Mouse (Mus musculus) liver, adult 2 months (tissue): ENCODE measurements around the gene Dpp6. TPM values are rescaled to one million over a fixed set of nuclear protein-coding genes. Genes with fewer than 3 reads are reported as not detected.

ENCODE experiments used
- DNase-seq: peaks from one replicate; pipeline ENCODE4 v3.0.0-alpha.2; 2011; ENCODE audit warnings: low read depth, low spot score; ENCODE audit errors: extremely low read depth
- H3K27ac ChIP-seq: fragments of 200-500 bp; replicated peaks from 2 replicates; pipeline ENCODE4 v1.5.1; 2012; ENCODE audit warnings: low read depth, mild to moderate bottlenecking, control low read depth, inconsistent platforms, low read length; ENCODE audit not compliant: insufficient read depth
- H3K27me3 ChIP-seq: fragments of 200-500 bp; 2 replicates; pipeline ENCODE4 v1.6.1; 2012; ENCODE audit warnings: mild to moderate bottlenecking, moderate library complexity, low read length, inconsistent platforms; ENCODE audit not compliant: control insufficient read depth, insufficient read depth
- H3K36me3 ChIP-seq: fragments of 200-500 bp; 2 replicates; pipeline ENCODE4 v1.6.1; 2012; ENCODE audit warnings: low read length, inconsistent platforms; ENCODE audit not compliant: control insufficient read depth, insufficient read depth
- H3K4me1 ChIP-seq: fragments of 200-500 bp; 2 replicates; pipeline ENCODE4 v1.6.1; 2011; ENCODE audit warnings: low read length; ENCODE audit not compliant: control insufficient read depth, insufficient read depth
- H3K4me3 ChIP-seq: fragments of 200-500 bp; 2 replicates; pipeline ENCODE4 v1.5.1; 2011; ENCODE audit warnings: low read depth, mild to moderate bottlenecking, control low read depth, low read length, moderate library complexity; ENCODE audit not compliant: insufficient read depth
- H3K79me2 ChIP-seq: fragments of 200-500 bp; 2 replicates; pipeline ENCODE4 v1.6.1; 2012; ENCODE audit warnings: inconsistent platforms, mild to moderate bottlenecking, low read length, moderate library complexity; ENCODE audit not compliant: control insufficient read depth, insufficient read depth
- H3K9ac ChIP-seq: fragments of 200-500 bp; 2 replicates; pipeline ENCODE4 v1.6.1; 2012; ENCODE audit warnings: low read depth, mild to moderate bottlenecking, control low read depth, inconsistent platforms, low read length
- CTCF ChIP-seq: fragments of 200-500 bp; IDR thresholded peaks from 2 replicates; pipeline ENCODE4 v1.5.1; 2011; ENCODE audit warnings: low read depth, low read length, control low read depth
- POLR2A ChIP-seq: fragments of 200-500 bp; IDR thresholded peaks from 2 replicates; pipeline ENCODE4 v1.6.1; 2011; ENCODE audit warnings: low read length, control low read depth; ENCODE audit not compliant: insufficient read depth; ENCODE audit errors: extremely low read depth
- WGBS: fragments of 180-500 bp; shearing (Covaris S2); methylation state at CpG from one replicate; pipeline ENCODE4 v1.1.7; 2018; 5-methylcytosine and 5-hydroxymethylcytosine counted together
- polyA plus RNA-seq: library from polyadenylated mRNA; depleted of rRNA; stranded (reverse); fragments of >200 nt; gene quantifications from 2 replicates; pipeline ENCODE4 v1.2.3, GENCODE M21; 2012
- total RNA-seq: library from RNA; depleted of rRNA; stranded (reverse); fragments of >200 nt; gene quantifications from 2 replicates; pipeline ENCODE4 v1.2.3, GENCODE M21; 2014

Gene Dpp6
- total and polyA plus RNA-seq, 2 experiments = not detected

- H3K27ac ChIP-seq = no peak overlapping the region
- WGBS = 86% methylated on average over 5 of the region's 5 CpGs
Measured at GRCm38 (mm10) chr5:27339196-27340030, 522.4 kb downstream of the Dpp6 start.

GRCm38 (mm10) chr5:27342276-27342675 is 525.3 kb downstream of the Dpp6 start:
- H3K9ac ChIP-seq = no peak overlapping the region
- H3K36me3 ChIP-seq = no peaks in the 10 kb centered on the region
- no peak overlapping the region for H3K4me3 ChIP-seq
- no peak overlapping the region for H3K27ac ChIP-seq
- H3K79me2 ChIP-seq = no peaks in the 10 kb centered on the region
- WGBS = 62% methylated on average over 6 of the region's 6 CpGs
- no peak for DNase-seq
- H3K27me3 ChIP-seq = no peaks in the 10 kb centered on the region
- TF ChIP-seq POLR2A (no peak), CTCF (no peak)
- H3K4me1 ChIP-seq = no peaks in the 10 kb centered on the region

More at GRCm38 (mm10) chr5:27339196-27340030, 522.4 kb downstream of the Dpp6 start:
- Histone ChIP-seq H3K9ac (no peak overlapping the region), H3K79me2 (no peaks in the 10 kb centered on the region), H3K36me3 (no peaks in the 10 kb centered on the region), H3K27me3 (no peaks in the 10 kb centered on the region), H3K4me3 (no peak overlapping the region), H3K4me1 (no peaks in the 10 kb centered on the region)
- no peak for DNase-seq
- TF ChIP-seq CTCF (no peak), POLR2A (no peak)

- no peaks in the 10 kb centered on the region for H3K36me3 ChIP-seq
- TF ChIP-seq CTCF (no peak), POLR2A (no peak)
- no peaks in the 10 kb centered on the region for H3K27me3 ChIP-seq
- H3K4me3 ChIP-seq = no peak overlapping the region
- no peak overlapping the region for H3K27ac ChIP-seq
- H3K4me1 ChIP-seq = no peaks in the 10 kb centered on the region
- H3K9ac ChIP-seq = no peak overlapping the region
- WGBS = 81% methylated on average over 1 of the region's 1 CpGs
- DNase-seq = no peak
- no peaks in the 10 kb centered on the region for H3K79me2 ChIP-seq
Measured at GRCm38 (mm10) chr5:27343626-27344025, 526.6 kb downstream of the Dpp6 start.

- no peaks in the 10 kb centered on the region for H3K36me3 ChIP-seq
- no peak for TF ChIP-seq POLR2A
- no peak for TF ChIP-seq CTCF
- H3K9ac ChIP-seq = no peak overlapping the region
- no peak overlapping the region for H3K27ac ChIP-seq
- H3K4me1 ChIP-seq = no peaks in the 10 kb centered on the region
- no peaks in the 10 kb centered on the region for H3K27me3 ChIP-seq
- no peak for DNase-seq
- 69% methylated on average over 5 of the region's 5 CpGs for WGBS
- H3K79me2 ChIP-seq = no peaks in the 10 kb centered on the region
- H3K4me3 ChIP-seq = no peak overlapping the region
Measured at GRCm38 (mm10) chr5:27348181-27349095, 531.4 kb downstream of the Dpp6 start.

- Histone ChIP-seq H3K27ac (no peak overlapping the region), H3K36me3 (no peaks in the 10 kb centered on the region), H3K4me3 (no peak overlapping the region), H3K4me1 (no peaks in the 10 kb centered on the region), H3K79me2 (no peaks in the 10 kb centered on the region), H3K9ac (no peak overlapping the region), H3K27me3 (no peaks in the 10 kb centered on the region)
- TF ChIP-seq POLR2A (no peak), CTCF (no peak)
- no peak for DNase-seq
- WGBS = 75% methylated on average over 3 of the region's 3 CpGs
Measured at GRCm38 (mm10) chr5:27357630-27358029, 540.6 kb downstream of the Dpp6 start.
